Mouse (Mus musculus): Measurements from ENCODE around the gene Sec61g. TPM values are rescaled to one million over a fixed set of nuclear protein-coding genes. Genes with fewer than 3 reads are reported as not detected.

Sec61g gene
- 15.6 TPM for polyA plus RNA-seq (2014; fragmentation: Illumina TruSeq; extraction: RNeasy Lipid Tissue Mini Kit (QIAGEN cat#74804); ENCODE audit: low read depth, low replicate concordance)

GRCm38 (mm10) chr11:16508052-16508654, at the start of gene Sec61g:
TSS of gene Sec61g (minus strand) at chr11:16508484.

Other genes with a start within 250 kb of the Sec61g start
- gene Egfr, start 243.7 kb upstream of the Sec61g start, polyA plus RNA-seq (2014; fragmentation: Illumina TruSeq; extraction: RNeasy Lipid Tissue Mini Kit (QIAGEN cat#74804); ENCODE audit: low read depth, low replicate concordance) = 122 TPM

Measured in liver, adult 10 weeks (tissue).